In the genomic region with DNA sequence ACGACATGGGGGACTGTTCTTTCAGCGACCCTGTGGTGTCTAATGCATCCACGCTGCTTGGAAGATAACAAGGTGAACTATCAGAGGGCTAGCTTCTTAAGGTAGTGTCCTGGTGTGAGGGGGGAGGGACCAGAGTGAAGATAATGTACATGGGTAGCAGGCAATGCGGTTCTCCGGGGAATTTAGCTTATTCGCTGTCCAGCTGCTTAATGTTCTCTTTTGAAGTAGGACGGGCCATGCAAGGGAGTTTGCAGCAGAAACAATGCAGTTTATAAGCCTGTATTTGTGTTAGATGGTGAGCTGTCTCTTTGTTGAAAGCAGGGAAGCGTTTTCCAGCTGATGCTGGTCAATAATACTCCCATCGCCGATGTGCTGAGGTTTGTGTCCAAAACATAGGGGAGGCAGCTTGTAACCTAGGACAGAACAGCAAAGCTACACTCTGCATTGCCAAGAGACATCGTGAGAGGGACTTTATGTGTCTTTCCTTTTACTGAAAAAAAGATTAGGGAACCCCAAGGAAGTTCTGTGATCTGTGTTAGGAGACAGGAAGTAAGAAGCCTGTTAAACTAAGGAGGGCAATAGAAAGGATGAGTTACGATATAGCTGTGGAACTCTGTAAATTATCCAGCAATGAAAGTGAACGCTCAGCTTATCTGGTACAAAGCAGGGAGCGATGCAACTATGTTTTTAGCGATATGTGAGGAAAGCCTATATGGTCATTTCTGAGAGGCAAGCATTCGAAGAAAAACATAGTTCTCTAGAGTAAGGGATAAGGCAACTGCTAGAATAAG, we compare ENCODE assay signal across 8 mouse cellular contexts. TPM values are rescaled to one million over a fixed set of nuclear protein-coding genes. Genes with fewer than 3 reads are reported as not detected.
DNase-seq lines count a peak whose midpoint lies in the region; ATAC-seq and TF ChIP-seq lines count a peak whose summit lies in the region.

No protein-coding gene starts in this region.

- no peaks in the 10 kb centered on the region for H3K36me3 ChIP-seq in stomach, embryonic 14.5 days (ENCODE audit: control insufficient read depth, insufficient read depth, low read length)
- no peaks in the 10 kb centered on the region for H3K36me3 ChIP-seq in stomach, postnatal 0 days (ENCODE audit: control insufficient read depth, insufficient read depth, low read length)
- H3K36me3 ChIP-seq in intestine, embryonic 15.5 days, result no peaks in the 10 kb centered on the region
- H3K36me3 ChIP-seq in neural tube, embryonic 15.5 days, result no peaks in the 10 kb centered on the region

- 21% methylated on average over 16 of the region's 16 CpGs for WGBS in stomach, embryonic 14.5 days
- WGBS in stomach, postnatal 0 days, result 22% methylated on average over 16 of the region's 16 CpGs
- WGBS in intestine, embryonic 15.5 days, result 19% methylated on average over 16 of the region's 16 CpGs
- WGBS in neural tube, embryonic 15.5 days, result 7% methylated on average over 16 of the region's 16 CpGs

- H3K9ac ChIP-seq in stomach, embryonic 14.5 days (replicated peaks; ENCODE audit: low read depth, low read length), result no peak overlapping the region
- no peak overlapping the region for H3K9ac ChIP-seq in stomach, postnatal 0 days (ENCODE audit: low read length)
- H3K9ac ChIP-seq in intestine, embryonic 15.5 days, result no peak overlapping the region
- H3K9ac ChIP-seq in neural tube, embryonic 15.5 days (replicated peaks), result peak overlapping the region; percentile 56

- no peaks in the 10 kb centered on the region for H3K9me3 ChIP-seq in stomach, embryonic 14.5 days (ENCODE audit: control insufficient read depth, low read depth, low read length)
- H3K9me3 ChIP-seq in stomach, postnatal 0 days (ENCODE audit: control insufficient read depth, low read length), result no peaks in the 10 kb centered on the region
- no peaks in the 10 kb centered on the region for H3K9me3 ChIP-seq in intestine, embryonic 15.5 days
- H3K9me3 ChIP-seq in neural tube, embryonic 15.5 days (replicated peaks), result no peaks in the 10 kb centered on the region

- H3K27me3 ChIP-seq in stomach, embryonic 14.5 days (ENCODE audit: control insufficient read depth, insufficient read depth, low read length), result no peaks in the 10 kb centered on the region
- no peaks in the 10 kb centered on the region for H3K27me3 ChIP-seq in stomach, postnatal 0 days (ENCODE audit: control insufficient read depth, insufficient read depth, low read length)
- H3K27me3 ChIP-seq in intestine, embryonic 15.5 days (replicated peaks), result no peaks in the 10 kb centered on the region
- H3K27me3 ChIP-seq in neural tube, embryonic 15.5 days (replicated peaks), result no peaks in the 10 kb centered on the region

- DNase-seq in frontal cortex, postnatal 25 days (ENCODE audit: low spot score in 2 of 2), result no peak
- DNase-seq in stomach, postnatal 0 days (ENCODE audit: low spot score), result no peak
- no peak for DNase-seq in urinary bladder, postnatal 14 days (ENCODE audit: low spot score)
- DNase-seq in thymus, postnatal 36 days, result no peak

- ATAC-seq in frontal cortex, adult (ENCODE audit: low TSS enrichment), result peak; percentile 65
- no peak for ATAC-seq in stomach, embryonic 14.5 days (ENCODE audit: insufficient number of reproducible peaks, insufficient read depth, low FRiP score, low read depth)
- ATAC-seq in stomach, postnatal 0 days (ENCODE audit: low FRiP score, low TSS enrichment), result no peak
- ATAC-seq in intestine, embryonic 15.5 days, result no peak
- ATAC-seq in neural tube, embryonic 15.5 days (ENCODE audit: low FRiP score), result peak; percentile 62

- no peak overlapping the region for H3K4me3 ChIP-seq in stomach, embryonic 14.5 days (ENCODE audit: low read depth, low read length)
- no peak overlapping the region for H3K4me3 ChIP-seq in stomach, postnatal 0 days (ENCODE audit: low read depth, low read length)
- H3K4me3 ChIP-seq in intestine, embryonic 15.5 days (replicated peaks), result no peak overlapping the region
- peak overlapping the region; percentile 54 for H3K4me3 ChIP-seq in neural tube, embryonic 15.5 days (replicated peaks)

- H3K27ac ChIP-seq in stomach, embryonic 14.5 days (ENCODE audit: low read length), result no peak overlapping the region
- no peak overlapping the region for H3K27ac ChIP-seq in stomach, postnatal 0 days (replicated peaks)
- H3K27ac ChIP-seq in intestine, embryonic 15.5 days, result no peak overlapping the region
- peak overlapping the region; percentile 81 for H3K27ac ChIP-seq in neural tube, embryonic 15.5 days (replicated peaks)

- H3K4me2 ChIP-seq in stomach, embryonic 14.5 days (replicated peaks; ENCODE audit: low read depth, low read length), result peak overlapping the region; percentile 21; the same call in 1 of the 2 replicates
- no peak overlapping the region for H3K4me2 ChIP-seq in stomach, postnatal 0 days (replicated peaks; ENCODE audit: low read depth)
- H3K4me2 ChIP-seq in intestine, embryonic 15.5 days (replicated peaks), result peak overlapping the region; percentile 34; the same call in 1 of the 2 replicates
- peak overlapping the region; percentile 74 for H3K4me2 ChIP-seq in neural tube, embryonic 15.5 days

- TF ChIP-seq EP300 in stomach, postnatal 0 days (optimal IDR thresholded peaks at IDR 0.05), result no peak

- H3K4me1 ChIP-seq in stomach, embryonic 14.5 days (ENCODE audit: control insufficient read depth, insufficient read depth, low read length), result no peaks in the 10 kb centered on the region
- H3K4me1 ChIP-seq in stomach, postnatal 0 days (replicated peaks; ENCODE audit: control insufficient read depth, insufficient read depth), result no peaks in the 10 kb centered on the region
- H3K4me1 ChIP-seq in intestine, embryonic 15.5 days (replicated peaks), result no peaks in the 10 kb centered on the region; the same call in 1 of the 2 replicates
- 0 out of 2 replicates have a peak, but pooled peaks cover 4% of the 10 kb centered on the region for H3K4me1 ChIP-seq in neural tube, embryonic 15.5 days

- no peak for TF ChIP-seq CTCF in stomach, postnatal 0 days (IDR thresholded peaks at IDR 0.05; ENCODE audit: low read depth)

RNA-seq across cellular contexts. Expression of gene Olfm3, which starts 0.9 kb away (rescaled TPM):
- polyA plus RNA-seq in stomach, embryonic 14.5 days (2014; fragmentation: Nextera tagmentation; extraction: Ambion mirVana), result 0.28 and 0.30 TPM in 2 replicates
- polyA plus RNA-seq in stomach, postnatal 0 days (2015; fragmentation: Nextera tagmentation; extraction: Ambion mirVana), result 0.05 and 0.21 TPM in 2 replicates
- polyA plus RNA-seq in intestine, embryonic 15.5 days (2015; fragmentation: Nextera tagmentation; extraction: Ambion mirVana), result 0.18 and 0.40 TPM in 2 replicates
- polyA plus RNA-seq in neural tube, embryonic 15.5 days (2015; fragmentation: Nextera tagmentation; extraction: Ambion mirVana), result 21.0 and 23.8 TPM in 2 replicates

Comparison
In these comparisons a context has a peak if more than half of its experiments do, and no peak if none do; other contexts are left out.
1. ATAC-seq: peak in frontal cortex, adult (single experiment) and neural tube, embryonic 15.5 days (single experiment); none in stomach, embryonic 14.5 days (single experiment), stomach, postnatal 0 days (single experiment) and intestine, embryonic 15.5 days (single experiment).
2. RNA of gene Olfm3, which starts 0.9 kb away (polyA plus RNA-seq): 21.0 to 23.8 TPM in neural tube, embryonic 15.5 days; 0.28 to 0.30 TPM in stomach, embryonic 14.5 days, 0.18 to 0.40 TPM in intestine, embryonic 15.5 days and 0.05 to 0.21 TPM in stomach, postnatal 0 days; every median in the first group is over 10 times any median in the second.